Mouse (Mus musculus) right cerebral cortex, postnatal 25 days (tissue): ENCODE results near the gene Higd2a.

Experiments
- DNase-seq: peaks from one replicate; pipeline ENCODE4 v3.0.0; 2022

Higd2a gene

GRCm38 (mm10) chr13:54589996-54590951 is at the start of gene Higd2a, which contains the start of gene Nop16:
Gene Higd2a (plus strand): TSS chr13:54590207.
Gene Nop16 (minus strand): TSS chr13:54590090.
- DNase-seq, result peak; percentile 96

- no peak for DNase-seq
Measured at GRCm38 (mm10) chr13:54548036-54548435, 42.0 kb upstream of the Higd2a start.

GRCm38 (mm10) chr13:54556176-54556575 is 33.8 kb upstream of the Higd2a start:
- DNase-seq, result no peak

GRCm38 (mm10) chr13:54556796-54557195 is 33.2 kb upstream of the Higd2a start:
- peak; percentile 33 for DNase-seq

- no peak for DNase-seq
Measured at GRCm38 (mm10) chr13:54557652-54558051, 32.4 kb upstream of the Higd2a start.

GRCm38 (mm10) chr13:54559656-54560055 is 30.4 kb upstream of the Higd2a start:
- no peak for DNase-seq

- no peak for DNase-seq
Measured at GRCm38 (mm10) chr13:54560608-54561007, 29.4 kb upstream of the Higd2a start.

GRCm38 (mm10) chr13:54562562-54562961 is 27.4 kb upstream of the Higd2a start:
- no peak for DNase-seq

- DNase-seq, result peak; percentile 12
Measured at GRCm38 (mm10) chr13:54564232-54565200, 25.5 kb upstream of the Higd2a start.

GRCm38 (mm10) chr13:54565201-54565581 is 24.8 kb upstream of the Higd2a start, which contains the start of gene 4833439L19Rik:
Gene 4833439L19Rik (minus strand): TSS chr13:54565435.
- peak; percentile 94 for DNase-seq

GRCm38 (mm10) chr13:54565594-54566345 is 24.2 kb upstream of the Higd2a start:
- DNase-seq, result no peak

GRCm38 (mm10) chr13:54568380-54568779 is 21.6 kb upstream of the Higd2a start:
- no peak for DNase-seq

- DNase-seq, result no peak
Measured at GRCm38 (mm10) chr13:54569282-54569681, 20.7 kb upstream of the Higd2a start.

GRCm38 (mm10) chr13:54570736-54571135 is 19.3 kb upstream of the Higd2a start:
- DNase-seq, result no peak

GRCm38 (mm10) chr13:54571637-54572036 is 18.4 kb upstream of the Higd2a start:
- DNase-seq, result no peak

- DNase-seq, result no peak
Measured at GRCm38 (mm10) chr13:54572621-54573020, 17.4 kb upstream of the Higd2a start.

GRCm38 (mm10) chr13:54574854-54575481 is 15.0 kb upstream of the Higd2a start, which contains the start of gene Arl10:
Gene Arl10 (plus strand): TSS chr13:54575015.
- peak; percentile 83 for DNase-seq

- no peak for DNase-seq
Measured at GRCm38 (mm10) chr13:54575489-54575888, 14.5 kb upstream of the Higd2a start.

- no peak for DNase-seq
Measured at GRCm38 (mm10) chr13:54577652-54578507, 12.1 kb upstream of the Higd2a start.

- no peak for DNase-seq
Measured at GRCm38 (mm10) chr13:54581385-54581784, 8.6 kb upstream of the Higd2a start.

- DNase-seq, result no peak
Measured at GRCm38 (mm10) chr13:54582126-54582525, 7.9 kb upstream of the Higd2a start.
